Mouse (Mus musculus) cerebellum, postnatal 10 days (tissue): ENCODE results near the gene Pam.
"Not testable (repeated sequence)": the region's sequence is repeated elsewhere in the genome, so short reads cannot be mapped to it uniquely, and the experiment has no call there.

Experiments
- DNase-seq, 2 experiments: peaks; one replicate each; pipeline ENCODE4 v3.0.0; 2021; ENCODE audit warnings: mixed read lengths in 2 of 2

The Pam gene

GRCm38 (mm10) chr1:97821282-97821681 lies 274.2 kb downstream of the Pam start:
- DNase-seq = no peak

- DNase-seq = peak; percentile 15 to 67
These were observed 286.1 kb downstream of the Pam start for GRCm38 (mm10) chr1:97809255-97809912.

- DNase-seq = no peak
These were observed 290.9 kb downstream of the Pam start for GRCm38 (mm10) chr1:97804520-97804919.

GRCm38 (mm10) chr1:97802207-97802902 lies 293.1 kb downstream of the Pam start:
- peak in 1 of 2 experiments; percentile 28 for DNase-seq

GRCm38 (mm10) chr1:97795936-97796335 lies 299.5 kb downstream of the Pam start:
- DNase-seq = no peak

GRCm38 (mm10) chr1:97794110-97794509 lies 301.3 kb downstream of the Pam start:
- DNase-seq = no peak

- DNase-seq = no peak
These were observed 307.0 kb downstream of the Pam start for GRCm38 (mm10) chr1:97788490-97788889.

- no peak for DNase-seq
These were observed 307.8 kb downstream of the Pam start for GRCm38 (mm10) chr1:97787674-97788073.

- no peak for DNase-seq
These were observed 309.6 kb downstream of the Pam start for GRCm38 (mm10) chr1:97785685-97786393.

- DNase-seq = no peak
These were observed 310.5 kb downstream of the Pam start for GRCm38 (mm10) chr1:97784928-97785327.

- no peak for DNase-seq
These were observed 313.8 kb downstream of the Pam start for GRCm38 (mm10) chr1:97781674-97782073.

- no peak for DNase-seq
These were observed 321.5 kb downstream of the Pam start for GRCm38 (mm10) chr1:97773973-97774372.

- no peak for DNase-seq
These were observed 322.1 kb downstream of the Pam start for GRCm38 (mm10) chr1:97773362-97773761.

- DNase-seq = no peak
These were observed 323.7 kb downstream of the Pam start for GRCm38 (mm10) chr1:97771727-97772126.

GRCm38 (mm10) chr1:97771118-97771517 lies 324.3 kb downstream of the Pam start:
- DNase-seq = peak in 1 of 2 experiments; percentile 3

GRCm38 (mm10) chr1:97769904-97770753 lies 325.3 kb downstream of the Pam start, which contains the start of the genes Gin1 and Ppip5k2:
Gin1 (plus strand) TSS chr1:97770172.
Ppip5k2 (minus strand) TSS chr1:97770411.
- DNase-seq = peak; percentile 96 to 98

GRCm38 (mm10) chr1:97769294-97769903 lies 326.0 kb downstream of the Pam start:
- DNase-seq = no peak

- DNase-seq = no peak
These were observed 326.5 kb downstream of the Pam start for GRCm38 (mm10) chr1:97768906-97769293.

- DNase-seq = peak in 1 of 2 experiments; percentile 10
These were observed 327.4 kb downstream of the Pam start for GRCm38 (mm10) chr1:97768089-97768488.

- DNase-seq = not testable (repeated sequence)
These were observed 329.7 kb downstream of the Pam start for GRCm38 (mm10) chr1:97765712-97766111.

GRCm38 (mm10) chr1:97761477-97761876 lies 334.0 kb downstream of the Pam start:
- no peak for DNase-seq

- DNase-seq = no peak
These were observed 334.8 kb downstream of the Pam start for GRCm38 (mm10) chr1:97760598-97760997.
